Mouse (Mus musculus): ENCODE data around the gene Trmt61a. TPM values are rescaled to one million over a fixed set of nuclear protein-coding genes. Genes with fewer than 3 reads are reported as not detected.

Gene Trmt61a
- polyA plus RNA-seq, 1 experiment from 2014 or later = 10.4 TPM

DNA sequence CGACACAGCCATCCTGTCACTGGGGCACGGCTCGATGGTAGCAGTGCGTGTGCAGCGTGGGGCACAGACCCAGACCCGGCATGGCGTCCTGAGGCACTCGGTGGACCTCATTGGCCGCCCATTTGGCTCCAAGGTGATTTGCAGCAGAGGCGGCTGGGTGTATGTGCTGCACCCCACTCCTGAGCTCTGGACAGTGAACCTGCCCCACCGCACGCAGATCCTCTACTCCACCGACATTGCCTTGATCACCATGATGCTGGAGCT lies 697 bp downstream of the Trmt61a start:
- Histone ChIP-seq H3K4me2 (ENCODE audit: low read depth, low read length) (peak overlapping the region; percentile 84), H3K36me3 (ENCODE audit: control insufficient read depth, insufficient read depth, low read length) (no peaks in the 10 kb centered on the region), H3K4me1 (ENCODE audit: control insufficient read depth, insufficient read depth, low read length) (peaks cover 33% of the 10 kb centered on the region), H3K27me3 (ENCODE audit: control insufficient read depth, insufficient read depth, low read length) (no peaks in the 10 kb centered on the region; the same call in 1 of the 2 replicates), H3K9ac (ENCODE audit: low read length) (peak overlapping the region; percentile 88), H3K4me3 (replicated peaks; ENCODE audit: low read length) (peak overlapping the region; percentile 68), H3K9me3 (replicated peaks; ENCODE audit: control insufficient read depth, low read length) (no peaks in the 10 kb centered on the region), H3K27ac (ENCODE audit: low read length) (peak overlapping the region; percentile 99)
- ATAC-seq (ENCODE audit: insufficient read depth, low FRiP score) = no peak
- WGBS = 6% methylated on average over 13 of the region's 13 CpGs

DNA sequence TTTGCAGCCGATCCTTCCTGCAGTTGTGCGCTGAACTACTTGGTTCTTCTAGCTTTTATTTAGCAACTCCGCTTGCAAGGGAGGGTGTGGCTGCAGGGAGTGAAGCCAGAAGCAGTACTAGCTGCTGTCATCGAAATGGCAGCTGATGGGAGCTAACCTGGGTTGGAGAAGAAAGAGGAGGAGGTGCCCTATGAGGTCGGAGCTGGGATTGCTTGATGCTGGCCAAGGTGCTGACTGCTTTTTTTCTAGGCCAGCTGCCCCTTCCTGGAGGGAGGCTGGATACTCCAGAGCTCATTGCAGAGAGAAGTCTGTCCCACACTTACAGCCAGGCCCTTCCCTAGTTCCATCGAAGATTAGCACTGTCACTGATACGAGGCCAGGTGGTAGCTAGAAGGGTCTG lies 1.1 kb downstream of the Trmt61a start:
- H3K4me1 ChIP-seq (ENCODE audit: control insufficient read depth, insufficient read depth, low read length) = peaks cover 33% of the 10 kb centered on the region
- peak overlapping the region; percentile 68 for H3K4me3 ChIP-seq (replicated peaks; ENCODE audit: low read length)
- H3K27me3 ChIP-seq (ENCODE audit: control insufficient read depth, insufficient read depth, low read length) = no peaks in the 10 kb centered on the region
- H3K9me3 ChIP-seq (replicated peaks; ENCODE audit: control insufficient read depth, low read length) = no peaks in the 10 kb centered on the region
- H3K36me3 ChIP-seq (ENCODE audit: control insufficient read depth, insufficient read depth, low read length) = 0 out of 2 replicates have a peak, but pooled peaks cover 2% of the 10 kb centered on the region
- WGBS = 44% methylated on average over 7 of the region's 7 CpGs
- H3K4me2 ChIP-seq (ENCODE audit: low read depth, low read length) = peak overlapping the region; percentile 84
- peak overlapping the region; percentile 88 for H3K9ac ChIP-seq (ENCODE audit: low read length)
- ATAC-seq (ENCODE audit: insufficient read depth, low FRiP score) = no peak
- no peak overlapping the region for H3K27ac ChIP-seq (ENCODE audit: low read length)

DNA sequence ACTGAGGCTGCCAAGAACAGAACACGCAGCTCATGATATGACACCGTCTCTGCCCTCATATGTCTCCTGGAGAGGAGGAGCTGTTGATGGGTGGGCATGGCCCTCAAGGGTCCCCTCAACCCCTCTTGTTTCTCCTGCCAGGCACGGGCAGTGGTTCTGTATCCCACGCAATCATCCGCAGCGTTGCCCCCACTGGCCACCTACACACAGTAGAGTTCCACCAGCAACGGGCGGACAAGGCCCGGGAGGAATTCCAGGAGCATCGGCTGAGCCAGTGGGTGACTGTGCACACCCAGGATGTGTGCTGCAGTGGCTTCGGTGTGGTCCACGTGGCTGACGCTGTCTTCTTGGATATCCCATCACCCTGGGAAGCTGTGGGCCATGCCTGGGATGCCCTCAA lies 2.8 kb downstream of the Trmt61a start:
- Histone ChIP-seq H3K9ac (ENCODE audit: low read length) (no peak overlapping the region; the same call in 1 of the 2 replicates), H3K4me1 (ENCODE audit: control insufficient read depth, insufficient read depth, low read length) (peaks cover 33% of the 10 kb centered on the region), H3K36me3 (ENCODE audit: control insufficient read depth, insufficient read depth, low read length) (0 out of 2 replicates have a peak, but pooled peaks cover 4% of the 10 kb centered on the region), H3K27me3 (ENCODE audit: control insufficient read depth, insufficient read depth, low read length) (no peaks in the 10 kb centered on the region), H3K4me2 (ENCODE audit: low read depth, low read length) (no peak overlapping the region), H3K9me3 (replicated peaks; ENCODE audit: control insufficient read depth, low read length) (no peaks in the 10 kb centered on the region), H3K4me3 (replicated peaks; ENCODE audit: low read length) (no peak overlapping the region), H3K27ac (ENCODE audit: low read length) (peak overlapping the region; percentile 89)
- 90% methylated on average over 13 of the region's 13 CpGs for WGBS
- ATAC-seq (ENCODE audit: insufficient read depth, low FRiP score) = no peak

DNA sequence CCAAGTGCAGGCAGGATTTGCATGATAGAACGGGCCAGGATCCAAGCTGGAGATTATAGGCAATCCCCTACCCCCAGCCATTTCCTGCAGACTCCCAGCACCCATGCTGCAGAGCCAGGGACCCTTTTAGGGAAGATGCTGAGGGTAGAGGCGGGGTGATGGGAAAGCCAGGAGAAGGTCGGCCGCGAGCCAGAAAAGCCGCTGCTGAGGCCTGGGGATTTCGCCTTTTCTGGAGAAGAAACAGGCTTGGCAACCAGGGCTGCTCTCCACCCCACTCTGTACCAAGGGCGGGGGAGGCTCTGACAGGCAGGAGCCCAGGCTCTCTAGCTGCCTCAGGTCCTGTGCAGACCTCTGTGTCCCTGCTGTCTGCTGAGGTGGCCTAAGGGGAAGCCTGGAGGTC lies 3.4 kb downstream of the Trmt61a start:
- no peak overlapping the region for H3K4me2 ChIP-seq (ENCODE audit: low read depth, low read length)
- H3K4me3 ChIP-seq (replicated peaks; ENCODE audit: low read length) = no peak overlapping the region
- peak overlapping the region; percentile 89 for H3K27ac ChIP-seq (ENCODE audit: low read length)
- H3K36me3 ChIP-seq (ENCODE audit: control insufficient read depth, insufficient read depth, low read length) = 0 out of 2 replicates have a peak, but pooled peaks cover 4% of the 10 kb centered on the region
- no peaks in the 10 kb centered on the region for H3K9me3 ChIP-seq (replicated peaks; ENCODE audit: control insufficient read depth, low read length)
- no peak overlapping the region for H3K9ac ChIP-seq (ENCODE audit: low read length)
- peaks cover 33% of the 10 kb centered on the region for H3K4me1 ChIP-seq (ENCODE audit: control insufficient read depth, insufficient read depth, low read length)
- peak; percentile 57 for ATAC-seq (ENCODE audit: insufficient read depth, low FRiP score)
- no peaks in the 10 kb centered on the region for H3K27me3 ChIP-seq (ENCODE audit: control insufficient read depth, insufficient read depth, low read length)
- WGBS = 53% methylated on average over 8 of the region's 8 CpGs

DNA sequence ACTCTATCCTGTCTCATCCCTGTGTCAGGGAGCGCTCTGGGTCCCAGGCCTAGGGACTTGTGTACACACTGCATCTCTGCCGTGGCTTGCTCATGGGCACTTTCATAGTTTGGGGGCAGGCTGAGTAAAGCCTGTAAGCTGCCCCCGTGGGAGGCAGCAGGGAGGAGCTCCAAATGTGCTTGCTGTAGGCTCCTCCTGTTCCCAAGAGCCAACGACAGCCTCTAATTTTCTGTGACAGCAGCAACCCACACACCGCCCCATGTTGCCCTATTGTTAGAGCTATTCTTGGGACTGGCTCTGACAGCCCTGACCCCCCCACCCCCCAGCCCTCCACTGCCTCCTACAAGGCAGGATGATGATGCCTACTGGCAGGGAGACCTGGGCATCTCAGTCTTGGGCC lies 4.1 kb downstream of the Trmt61a start:
- Histone ChIP-seq H3K4me3 (replicated peaks; ENCODE audit: low read length) (no peak overlapping the region), H3K9ac (ENCODE audit: low read length) (peak overlapping the region; percentile 54; the same call in 1 of the 2 replicates), H3K36me3 (ENCODE audit: control insufficient read depth, insufficient read depth, low read length) (0 out of 2 replicates have a peak, but pooled peaks cover 4% of the 10 kb centered on the region), H3K27ac (ENCODE audit: low read length) (peak overlapping the region; percentile 89), H3K9me3 (replicated peaks; ENCODE audit: control insufficient read depth, low read length) (no peaks in the 10 kb centered on the region), H3K4me1 (ENCODE audit: control insufficient read depth, insufficient read depth, low read length) (peaks cover 36% of the 10 kb centered on the region), H3K27me3 (ENCODE audit: control insufficient read depth, insufficient read depth, low read length) (no peaks in the 10 kb centered on the region), H3K4me2 (ENCODE audit: low read depth, low read length) (no peak overlapping the region)
- WGBS = 62% methylated on average over 5 of the region's 5 CpGs
- peak; percentile 24; the same call in 1 of the 2 replicates for ATAC-seq (ENCODE audit: insufficient read depth, low FRiP score)

GRCm38 (mm10) chr12:111682806-111683205 lies 4.9 kb downstream of the Trmt61a start:
- Histone ChIP-seq H3K4me2 (ENCODE audit: low read depth, low read length) (no peak overlapping the region), H3K4me1 (ENCODE audit: control insufficient read depth, insufficient read depth, low read length) (peaks cover 39% of the 10 kb centered on the region), H3K27ac (ENCODE audit: low read length) (peak overlapping the region; percentile 89), H3K27me3 (ENCODE audit: control insufficient read depth, insufficient read depth, low read length) (no peaks in the 10 kb centered on the region), H3K9me3 (replicated peaks; ENCODE audit: control insufficient read depth, low read length) (no peaks in the 10 kb centered on the region), H3K4me3 (replicated peaks; ENCODE audit: low read length) (no peak overlapping the region), H3K36me3 (ENCODE audit: control insufficient read depth, insufficient read depth, low read length) (0 out of 2 replicates have a peak, but pooled peaks cover 4% of the 10 kb centered on the region), H3K9ac (ENCODE audit: low read length) (peak overlapping the region; percentile 54)
- 34% methylated on average over 5 of the region's 5 CpGs for WGBS
- peak; percentile 45; the same call in 1 of the 2 replicates for ATAC-seq (ENCODE audit: insufficient read depth, low FRiP score)

DNA sequence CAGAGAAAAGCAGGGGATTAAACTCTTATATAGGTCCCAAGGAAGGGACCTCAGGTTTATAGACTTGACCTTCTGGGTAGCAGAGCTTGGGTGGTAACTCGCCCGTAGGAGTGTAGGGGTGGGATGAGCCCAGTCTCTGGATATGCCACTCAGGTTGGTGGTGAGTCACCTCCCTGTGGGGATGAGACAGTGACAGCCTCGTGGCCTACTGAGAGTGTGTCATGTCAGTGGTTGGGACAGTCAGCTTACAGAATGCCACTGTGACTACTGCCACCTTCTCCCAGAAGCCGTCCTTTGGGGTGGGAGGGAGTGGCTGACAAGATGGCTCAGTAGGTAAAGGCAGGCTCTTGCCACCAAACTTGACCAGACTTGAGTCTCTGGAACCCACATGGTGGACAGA lies 8.5 kb downstream of the Trmt61a start:
- H3K9ac ChIP-seq (ENCODE audit: low read length) = no peak overlapping the region
- 80% methylated on average over 4 of the region's 4 CpGs for WGBS
- peak overlapping the region; percentile 85; the same call in 1 of the 2 replicates for H3K27ac ChIP-seq (ENCODE audit: low read length)

GRCm38 (mm10) chr12:111687350-111688068 lies 9.6 kb downstream of the Trmt61a start:
- Histone ChIP-seq H3K27ac (ENCODE audit: low read length) (peak overlapping the region; percentile 85), H3K4me1 (ENCODE audit: control insufficient read depth, insufficient read depth, low read length) (peaks cover 29% of the 10 kb centered on the region), H3K4me3 (replicated peaks; ENCODE audit: low read length) (no peak overlapping the region), H3K9ac (ENCODE audit: low read length) (peak overlapping the region; percentile 57), H3K4me2 (ENCODE audit: low read depth, low read length) (no peak overlapping the region; the same call in 1 of the 2 replicates), H3K27me3 (ENCODE audit: control insufficient read depth, insufficient read depth, low read length) (no peaks in the 10 kb centered on the region), H3K9me3 (replicated peaks; ENCODE audit: control insufficient read depth, low read length) (no peaks in the 10 kb centered on the region), H3K36me3 (ENCODE audit: control insufficient read depth, insufficient read depth, low read length) (0 out of 2 replicates have a peak, but pooled peaks cover 4% of the 10 kb centered on the region)
- WGBS = 27% methylated on average over 14 of the region's 14 CpGs
- ATAC-seq (ENCODE audit: insufficient read depth, low FRiP score) = peak; percentile 69

More for the DNA sequence above, 8.5 kb downstream of the Trmt61a start:
- H3K9me3 ChIP-seq (replicated peaks; ENCODE audit: control insufficient read depth, low read length) = no peaks in the 10 kb centered on the region
- peaks cover 33% of the 10 kb centered on the region for H3K4me1 ChIP-seq (ENCODE audit: control insufficient read depth, insufficient read depth, low read length)
- H3K4me2 ChIP-seq (ENCODE audit: low read depth, low read length) = no peak overlapping the region
- no peak overlapping the region for H3K4me3 ChIP-seq (replicated peaks; ENCODE audit: low read length)
- no peaks in the 10 kb centered on the region for H3K27me3 ChIP-seq (ENCODE audit: control insufficient read depth, insufficient read depth, low read length)
- H3K36me3 ChIP-seq (ENCODE audit: control insufficient read depth, insufficient read depth, low read length) = 0 out of 2 replicates have a peak, but pooled peaks cover 4% of the 10 kb centered on the region
- ATAC-seq (ENCODE audit: insufficient read depth, low FRiP score) = no peak

GRCm38 (mm10) chr12:111688069-111688428 lies 10.1 kb downstream of the Trmt61a start:
- H3K27me3 ChIP-seq (ENCODE audit: control insufficient read depth, insufficient read depth, low read length) = no peaks in the 10 kb centered on the region
- H3K4me3 ChIP-seq (replicated peaks; ENCODE audit: low read length) = no peak overlapping the region
- no peak overlapping the region for H3K4me2 ChIP-seq (ENCODE audit: low read depth, low read length)
- WGBS = 43% methylated on average over 2 of the region's 2 CpGs
- peaks cover 24% of the 10 kb centered on the region for H3K4me1 ChIP-seq (ENCODE audit: control insufficient read depth, insufficient read depth, low read length)
- H3K36me3 ChIP-seq (ENCODE audit: control insufficient read depth, insufficient read depth, low read length) = 0 out of 2 replicates have a peak, but pooled peaks cover 4% of the 10 kb centered on the region
- no peak for ATAC-seq (ENCODE audit: insufficient read depth, low FRiP score)
- H3K27ac ChIP-seq (ENCODE audit: low read length) = peak overlapping the region; percentile 85
- no peaks in the 10 kb centered on the region for H3K9me3 ChIP-seq (replicated peaks; ENCODE audit: control insufficient read depth, low read length)
- H3K9ac ChIP-seq (ENCODE audit: low read length) = peak overlapping the region; percentile 57

Measured in stomach, embryonic 16.5 days (tissue).